ENCODE assay signal across 21 mouse cellular contexts in genomic region chr3:68385544-68385943, GRCm38 (mm10).
DNase-seq lines count a peak whose midpoint lies in the region; ATAC-seq and TF ChIP-seq lines count a peak whose summit lies in the region.
"Had no signal": no experiment of that assay in that cellular context is flagged by ENCODE, and none has a peak within 500 bp of the region (broad histone marks: within the 10 kb centered on the region; RNA-seq: fewer than 3 reads in every experiment).

No protein-coding gene starts in this region.

- POLR2A ChIA-PET in Patski (lab: Charles Lee): no interaction called here

- 83% methylated on average over 3 of the region's 3 CpGs for WGBS in neural tube, embryonic 15.5 days

- H3K4me1 ChIP-seq in neural tube, embryonic 15.5 days: peaks cover 7% of the 10 kb centered on the region; the same call in 1 of the 2 replicates
- H3K4me1 ChIP-seq: embryonic facial prominence, embryonic 10.5 days; embryonic facial prominence, embryonic 12.5 days; forebrain, embryonic 15.5 days had no signal

- no peaks in the 10 kb centered on the region for H3K36me3 ChIP-seq in neural tube, embryonic 15.5 days
- H3K36me3 ChIP-seq: embryonic facial prominence, embryonic 10.5 days; embryonic facial prominence, embryonic 12.5 days; forebrain, embryonic 15.5 days had no signal

- intact Hi-C loops in left cerebral cortex, postnatal 4 days (cut with DNase I): no loop called here

- H3K9me3 ChIP-seq in neural tube, embryonic 15.5 days (replicated peaks): no peaks in the 10 kb centered on the region
- H3K9me3 ChIP-seq: embryonic facial prominence, embryonic 10.5 days; embryonic facial prominence, embryonic 12.5 days; forebrain, embryonic 13.5 days; forebrain, embryonic 15.5 days had no signal

- in situ Hi-C loops in Patski (cut with MboI; ENCODE audit: low pct_unique_long_range_greater_than_20kb): no loop called here

- H3K27me3 ChIP-seq in neural tube, embryonic 15.5 days (replicated peaks): no peaks in the 10 kb centered on the region
- H3K27me3 ChIP-seq in Patski: peaks cover 25% of the 10 kb centered on the region
- H3K27me3 ChIP-seq: embryonic facial prominence, embryonic 12.5 days; forebrain, embryonic 13.5 days; forebrain, embryonic 15.5 days had no signal

- CTCF ChIA-PET in Patski (lab: Charles Lee): interaction anchor here (0.9 to 1.0 kb wide), 3 partner anchors 10 to 325 kb away, joined by 3 read pairs; no protein-coding TSS in a partner anchor

- H3K9ac ChIP-seq in neural tube, embryonic 15.5 days (replicated peaks): no peak overlapping the region
- H3K9ac ChIP-seq: embryonic facial prominence, embryonic 12.5 days; forebrain, embryonic 13.5 days; forebrain, embryonic 15.5 days; forebrain, postnatal 0 days had no signal

- H3K27ac ChIP-seq in neural tube, embryonic 15.5 days (replicated peaks): 0 out of 2 replicates have a peak overlapping the region, but pooled peaks have one; percentile 15
- H3K27ac ChIP-seq: embryonic facial prominence, embryonic 10.5 days; embryonic facial prominence, embryonic 12.5 days; forebrain, embryonic 13.5 days; forebrain, embryonic 15.5 days had no signal

- H3K4me3 ChIP-seq in neural tube, embryonic 15.5 days (replicated peaks): no peak overlapping the region
- H3K4me3 ChIP-seq: embryonic facial prominence, embryonic 10.5 days; embryonic facial prominence, embryonic 12.5 days; forebrain, embryonic 13.5 days; forebrain, embryonic 15.5 days had no signal

- ATAC-seq in neural tube, embryonic 15.5 days (ENCODE audit: low FRiP score): no peak
- ATAC-seq in Patski: peak; percentile 79
- ATAC-seq: forebrain, embryonic 13.5 days; forebrain, embryonic 15.5 days; forebrain, postnatal 0 days had no signal

- no peak overlapping the region for H3K4me2 ChIP-seq in neural tube, embryonic 15.5 days
- H3K4me2 ChIP-seq: embryonic facial prominence, embryonic 12.5 days; forebrain, embryonic 13.5 days; forebrain, embryonic 15.5 days had no signal

- TF ChIP-seq CTCF in Patski (IDR thresholded peaks at IDR 0.05): no peak

- peak; percentile 21 for DNase-seq in left cerebral cortex, postnatal 4 days
- DNase-seq in left cerebral cortex, adult 8-10 months (ENCODE audit: low spot score in 2 of 2): no peak
- DNase-seq in neural tube, embryonic 10.5 days (ENCODE audit: extremely low spot score, low spot score): no peak
- DNase-seq in Muller cell, postnatal 12 days (ENCODE audit: inconsistent ontology term): peak; percentile 44
- peak; percentile 34 for DNase-seq in Patski (ENCODE audit: low read depth, low spot score)
- no peak for DNase-seq in right cerebral cortex, postnatal 4 days
- DNase-seq in urinary bladder, postnatal 25 days (ENCODE audit: low spot score): no peak
- DNase-seq: adrenal gland, adult 2 months; adrenal gland, postnatal 10 days; adrenal gland, postnatal 25 days; cerebellum, adult 11 months; cerebellum, adult 18-20 months; cerebellum, adult 8-10 months; cerebellum, adult 9-11 months; cerebellum, postnatal 25 days; forebrain, postnatal 0 days had no signal

Comparison
In these comparisons a context has a peak if more than half of its experiments do, and no peak if none do; other contexts are left out.
1. DNase-seq: peak in left cerebral cortex, postnatal 4 days (single experiment), Muller cell, postnatal 12 days (single experiment) and Patski (single experiment); none in left cerebral cortex, adult 8-10 months (0 of 2), neural tube, embryonic 10.5 days (single experiment), right cerebral cortex, postnatal 4 days (single experiment) and urinary bladder, postnatal 25 days (single experiment).